Mouse (Mus musculus) urinary bladder, adult 18-20 months (tissue): Measurements from ENCODE around the gene Amfr.

Experiments
- DNase-seq, 2 experiments: peaks; one replicate each; pipeline ENCODE4 v3.0.0; 2022; ENCODE audit warnings: low spot score in 2 of 2, mixed read lengths in 2 of 2

Amfr gene

DNA sequence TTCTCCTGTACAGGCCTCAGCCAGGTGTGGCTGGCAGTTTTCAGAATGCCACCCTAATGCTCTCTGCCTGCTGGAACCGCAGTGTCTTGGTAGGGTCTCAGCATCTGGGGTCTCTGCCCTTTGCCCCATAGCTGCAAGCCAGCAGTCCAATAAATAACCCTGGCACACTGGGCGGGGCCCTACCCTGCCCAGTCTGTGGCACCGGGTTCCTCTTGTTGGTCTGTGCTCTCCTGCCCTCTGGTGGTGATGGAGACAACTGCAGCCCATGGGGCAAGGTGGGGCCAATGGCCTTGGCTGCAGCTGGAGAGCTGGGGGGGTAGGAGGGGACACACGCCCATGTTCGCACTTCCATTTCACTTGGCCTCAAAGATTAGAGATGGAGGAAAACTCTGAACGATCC, 79.8 kb downstream of the Amfr start:
- peak; percentile 55 to 79 for DNase-seq

DNA sequence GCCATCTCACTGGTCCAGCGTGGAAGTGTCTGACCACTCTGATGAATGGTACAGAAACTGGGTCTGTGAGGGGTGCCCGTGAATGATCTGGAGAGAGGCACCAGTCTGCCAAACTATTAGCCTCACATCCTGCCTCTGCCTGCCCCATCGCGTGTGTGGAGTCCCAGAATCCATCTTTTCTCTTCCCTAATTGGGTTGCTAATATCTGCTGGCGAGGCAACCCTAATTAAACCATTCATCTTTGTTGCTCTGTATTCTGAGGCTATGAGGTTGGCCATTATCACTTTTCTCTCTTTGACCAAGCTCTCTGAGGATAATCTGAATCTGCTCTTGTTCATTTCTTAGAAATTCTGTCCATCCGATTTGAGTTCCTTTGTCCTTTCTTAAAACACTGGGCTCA, 81.3 kb downstream of the Amfr start:
- DNase-seq: no peak

DNA sequence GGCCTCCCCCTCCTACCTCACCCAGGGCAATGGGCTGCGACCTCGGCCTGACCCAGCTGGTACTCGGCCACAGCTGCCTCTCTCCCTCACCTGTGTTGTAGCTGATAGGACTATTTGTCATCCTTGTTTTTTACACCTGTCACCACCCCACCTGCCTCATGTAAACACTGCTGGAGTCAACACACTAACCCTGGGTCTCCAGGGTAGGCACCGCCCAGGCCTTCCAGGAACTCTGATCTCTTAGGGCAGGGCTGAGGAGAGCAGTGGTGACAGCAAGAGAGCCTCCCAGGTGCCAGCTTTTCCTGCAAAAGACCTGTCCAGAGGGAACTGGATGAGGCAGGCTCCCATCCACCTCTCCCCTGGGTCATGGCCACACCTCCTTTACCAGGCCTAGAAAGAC, 83.4 kb downstream of the Amfr start:
- DNase-seq: no peak

DNA sequence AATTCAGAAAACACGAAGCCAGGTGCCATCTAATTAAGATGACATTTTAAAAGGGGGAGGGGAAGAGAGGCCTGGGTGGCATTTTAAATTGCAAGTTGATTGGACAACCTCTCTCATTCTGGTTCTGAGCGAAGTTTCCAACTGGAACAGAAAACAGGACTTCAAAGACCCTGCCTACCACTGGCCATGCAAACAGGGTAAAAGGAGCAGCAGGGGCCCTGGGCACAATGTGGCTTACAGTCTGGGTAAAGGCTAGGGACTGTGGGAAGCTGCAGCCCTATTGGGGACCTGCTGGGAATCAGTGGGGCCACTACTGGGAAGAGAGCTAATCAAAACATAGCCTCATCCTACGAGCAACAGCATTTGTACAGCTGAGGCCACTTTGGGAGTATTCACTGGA, 87.1 kb downstream of the Amfr start:
- no peak for DNase-seq

DNA sequence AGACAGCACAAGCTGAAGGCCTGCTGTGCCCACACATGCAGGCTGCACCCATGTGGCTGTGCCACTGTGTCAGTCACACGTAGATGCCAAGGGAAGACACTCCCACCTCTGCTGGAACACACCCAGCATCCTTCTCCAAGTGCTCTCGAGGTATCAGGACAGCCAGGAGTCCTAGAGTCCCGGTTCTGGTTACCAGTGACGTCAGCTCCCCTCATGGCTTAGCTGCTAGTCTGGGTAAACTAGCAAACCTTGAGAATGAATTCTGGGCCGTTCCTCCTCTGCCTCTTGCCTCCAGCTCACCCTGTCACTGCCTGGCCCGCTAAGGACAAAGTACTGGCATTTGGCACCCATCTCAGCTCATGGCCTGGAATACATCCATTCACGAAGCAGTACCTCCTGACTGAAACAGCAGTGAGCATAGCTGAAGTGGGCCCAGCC, 88.7 kb downstream of the Amfr start:
- no peak for DNase-seq
